Mouse (Mus musculus) common myeloid progenitor, adult 5-6 weeks (primary cell): Measurements from ENCODE around the gene Jpt2. TPM values are rescaled to one million over a fixed set of nuclear protein-coding genes. Genes with fewer than 3 reads are reported as not detected.

Experiments
- ATAC-seq: replicated peaks from 2 replicates; pipeline ENCODE4 v1.8.0; 2016; ENCODE audit warnings: low read depth, mild to moderate bottlenecking, moderate TSS enrichment, inconsistent platforms; ENCODE audit not compliant: poor library complexity, severe bottlenecking
- total RNA-seq: library from RNA; stranded (forward); fragments of 200-1000, 187-1606 nt; gene quantifications from 2 replicates; pipeline ENCODE4 v1.2.3, GENCODE M21; 2017

The Jpt2 gene
- total RNA-seq, 1 experiment from 2014 or later: 100 TPM

DNA sequence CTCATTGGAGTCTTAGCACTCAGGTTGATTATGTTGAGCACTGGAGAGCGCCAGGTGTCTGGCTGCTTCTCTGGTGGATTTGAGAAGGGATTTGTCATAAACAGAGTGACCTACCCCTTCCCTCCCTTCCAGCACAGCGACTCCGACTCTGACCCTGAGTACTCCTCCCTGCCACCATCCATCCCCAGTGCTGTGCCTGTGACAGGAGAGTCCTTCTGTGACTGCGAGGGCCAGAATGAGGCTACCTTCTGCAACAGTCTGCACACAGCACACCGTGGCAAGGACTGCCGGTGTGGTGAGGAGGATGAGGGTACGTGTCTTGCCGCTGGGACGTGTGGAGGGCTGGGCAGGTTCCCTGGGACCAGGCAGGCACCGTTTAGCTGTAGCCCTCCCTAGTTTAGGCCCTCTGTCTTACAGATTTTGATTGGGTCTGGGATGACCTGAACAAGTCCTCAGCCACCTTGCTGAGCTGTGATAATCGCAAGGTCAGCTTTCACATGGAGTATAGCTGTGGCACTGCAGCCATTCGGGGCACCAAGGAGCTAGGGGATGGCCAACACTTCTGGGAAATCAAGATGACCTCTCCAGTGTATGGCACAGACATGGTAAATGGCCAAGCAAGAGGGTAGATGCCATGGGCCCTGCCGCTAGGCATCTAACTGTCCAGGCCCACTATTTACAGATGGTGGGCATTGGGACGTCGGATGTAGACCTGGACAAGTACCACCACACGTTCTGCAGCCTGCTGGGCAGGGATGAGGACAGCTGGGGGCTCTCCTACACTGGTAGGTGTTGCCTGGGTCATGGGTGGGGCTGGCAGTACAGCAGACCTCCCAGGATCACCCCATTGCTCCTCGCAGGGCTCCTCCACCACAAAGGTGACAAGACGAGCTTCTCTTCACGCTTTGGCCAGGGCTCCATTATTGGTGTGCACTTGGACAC lies 70.1 kb downstream of the Jpt2 start:
- ATAC-seq: no peak

DNA sequence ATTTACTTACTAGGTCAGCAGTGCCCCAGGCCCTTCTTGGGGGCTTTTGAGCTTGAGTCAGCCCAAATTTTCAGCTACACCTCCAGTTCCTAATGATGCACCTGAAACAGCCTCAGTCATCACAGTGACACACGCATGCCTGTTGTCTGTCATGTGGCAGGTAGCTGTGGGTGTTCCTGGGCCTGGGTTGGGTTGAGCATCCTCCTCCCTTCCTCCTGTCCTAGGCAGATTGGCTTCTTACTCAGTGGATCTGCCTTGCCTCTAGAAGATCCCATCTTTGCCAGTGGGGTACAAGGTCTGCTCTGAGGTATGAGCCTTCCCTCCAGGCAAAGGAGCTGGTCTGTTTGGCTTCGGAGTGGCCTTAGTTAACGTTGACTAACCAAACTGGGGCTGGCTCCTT lies 71.6 kb downstream of the Jpt2 start:
- no peak for ATAC-seq

Other genes with a start within 250 kb of the Jpt2 start
- not detected in 2 replicates for gene Rnf151, start 242.6 kb downstream of the Jpt2 start, total RNA-seq
- 1,725 and 1,907 TPM in 2 replicates for gene Rps2, start 242.6 kb downstream of the Jpt2 start, total RNA-seq
- 192 and 287 TPM in 2 replicates for gene Ndufb10, start 236.2 kb downstream of the Jpt2 start, total RNA-seq
- gene Rpl3l, start 232.9 kb downstream of the Jpt2 start, total RNA-seq: 0.50 TPM in 1 of 2 replicates, not detected in the other
- 41.2 and 41.7 TPM in 2 replicates for gene Msrb1, start 224.0 kb downstream of the Jpt2 start, total RNA-seq
- gene Hs3st6, start 207.7 kb downstream of the Jpt2 start, total RNA-seq: not detected in 2 replicates
- 0.55 TPM in 1 of 2 replicates, not detected in the other for gene Meiob, start 156.4 kb downstream of the Jpt2 start, total RNA-seq
- gene Hagh, start 120.5 kb downstream of the Jpt2 start, total RNA-seq: 21.5 and 26.7 TPM in 2 replicates
- 24.6 and 25.9 TPM in 2 replicates for gene Fahd1, start 110.3 kb downstream of the Jpt2 start, total RNA-seq
- gene Igfals, start 94.7 kb downstream of the Jpt2 start, total RNA-seq: not detected in 2 replicates
- gene Nubp2, start 74.3 kb downstream of the Jpt2 start, total RNA-seq: 35.6 and 45.6 TPM in 2 replicates
- 14.8 and 21.5 TPM in 2 replicates for gene Spsb3, start 74.0 kb downstream of the Jpt2 start, total RNA-seq
- gene Eme2, start 65.6 kb downstream of the Jpt2 start, total RNA-seq: 9.2 and 22.7 TPM in 2 replicates
- 21.6 and 22.0 TPM in 2 replicates for gene Mrps34, start 65.6 kb downstream of the Jpt2 start, total RNA-seq
- 35.0 and 36.0 TPM in 2 replicates for gene Nme3, start 64.2 kb downstream of the Jpt2 start, total RNA-seq
- 21.0 and 33.2 TPM in 2 replicates for gene Mapk8ip3, start 23.7 kb downstream of the Jpt2 start, total RNA-seq
- gene Cramp1l, start 55.1 kb upstream of the Jpt2 start, total RNA-seq: 10.5 and 14.8 TPM in 2 replicates
- gene Ift140, start 55.4 kb upstream of the Jpt2 start, total RNA-seq: 21.6 and 41.7 TPM in 2 replicates
- gene Tmem204, start 122.9 kb upstream of the Jpt2 start, total RNA-seq: not detected in 2 replicates
- gene Telo2, start 155.3 kb upstream of the Jpt2 start, total RNA-seq: 23.7 and 44.4 TPM in 2 replicates
- not detected in 2 replicates for gene Ptx4, start 160.1 kb upstream of the Jpt2 start, total RNA-seq
- gene Clcn7, start 172.7 kb upstream of the Jpt2 start, total RNA-seq: 4.1 and 7.3 TPM in 2 replicates
- gene Ccdc154, start 201.8 kb upstream of the Jpt2 start, total RNA-seq: 0.09 TPM in 1 of 2 replicates, not detected in the other
- not detected in 2 replicates for gene Gm38655, start 214.8 kb upstream of the Jpt2 start, total RNA-seq
- 10.9 and 11.6 TPM in 2 replicates for gene BC003965, start 223.9 kb upstream of the Jpt2 start, total RNA-seq
- 6.9 and 15.5 TPM in 2 replicates for gene Unkl, start 227.7 kb upstream of the Jpt2 start, total RNA-seq